Mouse (Mus musculus) brain, embryonic 14.5 days (tissue): ENCODE results near the gene Tas2r137.

ENCODE experiments used
- CTCF ChIP-seq: fragments of 200-500 bp; IDR thresholded peaks from 2 replicates; pipeline ENCODE4 v1.5.1; 2012; ENCODE audit warnings: inconsistent platforms, mild to moderate bottlenecking, moderate library complexity, borderline replicate concordance; ENCODE audit not compliant: insufficient read depth, insufficient read length; ENCODE audit errors: extremely low read depth
- POLR2A ChIP-seq: fragments of 200-500 bp; IDR thresholded peaks from 2 replicates; pipeline ENCODE4 v1.6.1; 2012; ENCODE audit warnings: mild to moderate bottlenecking, inconsistent platforms, borderline replicate concordance; ENCODE audit not compliant: poor library complexity, insufficient read depth, insufficient read length, severe bottlenecking; ENCODE audit errors: extremely low read depth

DNA sequence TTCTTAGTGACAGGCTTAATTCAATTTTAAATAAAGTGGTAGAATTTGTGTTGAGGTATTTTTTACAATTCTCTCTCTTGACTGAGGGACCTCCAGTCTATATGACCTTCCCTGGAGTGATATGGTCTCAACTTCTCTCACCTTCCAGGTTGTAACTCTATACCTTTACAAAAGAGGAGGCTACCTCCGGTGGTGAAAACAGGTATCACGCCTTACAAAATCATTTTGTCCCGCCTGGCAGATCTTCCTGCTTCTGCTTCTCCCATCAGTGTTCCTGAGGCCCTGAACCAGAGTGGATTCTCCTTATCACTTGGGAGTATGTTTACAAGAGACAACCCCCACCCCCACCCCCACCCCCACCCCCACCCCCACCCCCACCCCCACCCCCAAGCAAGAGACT is 49.3 kb upstream of the Tas2r137 start:
- TF ChIP-seq POLR2A (no peak), CTCF (peak; percentile 12; the same call in 1 of the 2 replicates)
